Mouse (Mus musculus) induced T-regulatory cell, adult 2 months (primary cell): ENCODE results near the gene Zfp979.
"Not testable (repeated sequence)": the region's sequence is repeated elsewhere in the genome, so short reads cannot be mapped to it uniquely, and the experiment has no call there.

Experiments used
- DNase-seq: peaks from one replicate; pipeline ENCODE4 v3.0.0-alpha.2; 2012; ENCODE audit warnings: low read depth

Zfp979 gene

GRCm38 (mm10) chr4:147642413-147642812 lies at the start of gene Zfp979:
Zfp979 (minus strand) TSS chr4:147642513.
- DNase-seq, result not testable (repeated sequence)

DNA sequence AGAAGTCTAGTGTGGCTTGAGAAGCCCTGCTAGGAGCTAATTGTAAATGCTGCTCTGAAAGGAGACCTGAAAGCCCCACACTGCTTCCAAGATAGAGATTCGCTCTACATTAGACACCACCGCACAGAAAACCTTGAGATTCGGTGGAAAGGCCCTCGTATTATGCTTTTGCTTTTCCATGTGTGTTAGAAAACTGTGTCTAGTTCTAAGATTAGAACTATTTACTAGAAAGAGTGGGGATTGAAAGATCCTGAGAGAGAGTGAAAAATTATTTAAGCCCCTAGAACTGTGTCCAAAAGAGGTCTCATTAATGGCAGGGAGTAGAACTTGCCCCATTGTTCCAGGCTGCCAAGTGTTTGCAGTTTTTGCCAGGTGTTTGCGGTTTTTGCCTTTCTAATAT lies 12.9 kb upstream of the Zfp979 start:
- DNase-seq, result not testable (repeated sequence)

DNA sequence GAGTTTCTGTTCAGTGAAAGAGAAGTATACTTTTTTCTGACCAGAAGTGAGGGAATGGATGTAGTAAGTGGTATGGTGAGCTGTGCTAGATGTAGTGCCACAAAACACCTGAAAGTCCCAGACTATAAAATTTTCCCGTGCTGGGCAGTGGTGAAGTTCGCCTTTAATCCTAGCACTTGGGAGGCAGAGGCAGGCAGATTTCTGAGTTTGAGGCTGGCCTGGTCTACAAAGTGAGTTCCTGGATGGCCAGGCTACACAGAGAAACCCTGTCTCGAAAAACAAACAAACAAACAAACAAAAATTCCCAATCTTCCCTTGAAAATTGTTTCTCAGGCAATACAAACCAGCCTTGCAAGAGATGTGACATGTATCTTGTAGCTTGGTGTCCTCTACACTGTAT lies 5.1 kb upstream of the Zfp979 start:
- DNase-seq, result not testable (repeated sequence)

DNA sequence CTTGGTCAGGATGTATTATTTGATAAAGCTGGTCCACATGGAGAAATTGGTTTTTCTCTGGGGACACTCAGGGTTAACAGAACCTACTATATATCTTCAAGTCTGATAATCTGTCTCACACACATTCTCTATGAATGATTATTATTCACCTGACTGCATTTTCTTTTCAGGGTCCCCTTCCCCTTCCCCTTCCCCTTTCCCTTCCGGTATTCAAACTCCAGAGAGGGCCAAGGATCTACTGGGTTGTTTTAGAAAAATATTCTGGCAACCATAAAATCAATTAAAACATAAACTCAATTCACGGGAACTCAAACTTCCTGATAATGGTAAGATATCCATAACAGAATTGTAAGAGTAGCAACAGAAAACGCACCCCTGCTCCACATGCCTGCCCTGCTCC lies 381 bp downstream of the Zfp979 start:
- not testable (repeated sequence) for DNase-seq

DNA sequence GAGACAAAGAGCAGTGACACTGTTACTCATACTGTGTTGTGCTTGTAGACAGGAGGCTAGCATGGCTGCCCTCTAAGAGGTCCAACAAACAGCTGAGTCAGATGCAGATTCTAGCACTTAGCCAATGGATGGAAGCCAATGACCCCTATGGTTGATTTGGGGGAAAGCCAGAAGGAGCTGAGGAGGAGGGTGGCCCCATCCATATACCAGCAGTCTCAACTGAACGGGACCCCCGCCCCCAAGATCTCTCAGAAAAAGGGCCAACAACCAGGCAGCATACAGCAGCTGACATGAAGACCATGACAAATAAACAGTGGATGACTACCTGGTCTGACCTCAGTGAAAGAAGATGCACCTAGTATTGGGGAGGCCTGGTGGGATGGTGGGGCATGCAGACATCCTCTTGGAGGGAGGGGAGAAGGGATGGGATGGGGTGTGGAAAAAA lies 8.5 kb downstream of the Zfp979 start:
- DNase-seq, result not testable (repeated sequence)

- DNase-seq, result not testable (repeated sequence)
These were observed 35.8 kb downstream of the Zfp979 start for GRCm38 (mm10) chr4:147606511-147606910.

DNA sequence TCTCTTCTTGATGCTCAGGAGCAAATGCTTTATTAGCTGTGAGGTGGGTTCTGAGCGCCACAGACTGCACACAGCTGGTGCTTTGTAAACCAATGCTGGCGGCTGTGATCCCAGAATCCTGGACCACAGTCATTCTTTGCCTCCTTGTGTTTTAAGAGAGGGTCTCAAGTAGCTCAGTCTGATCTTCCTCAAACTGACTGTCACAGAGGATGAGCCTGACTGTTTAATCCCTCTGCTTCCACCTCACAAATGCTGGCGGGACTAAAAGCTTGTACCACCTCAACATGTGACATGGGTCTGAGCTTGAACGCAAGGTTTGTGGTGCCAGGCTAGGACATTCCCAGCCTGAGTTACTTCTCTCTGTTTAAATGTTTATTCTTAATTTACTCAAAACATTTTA lies 36.8 kb downstream of the Zfp979 start:
- DNase-seq, result no peak

GRCm38 (mm10) chr4:147603806-147604205 lies 38.5 kb downstream of the Zfp979 start:
- DNase-seq, result no peak

- no peak for DNase-seq
These were observed 40.4 kb downstream of the Zfp979 start for GRCm38 (mm10) chr4:147601881-147602280.

DNA sequence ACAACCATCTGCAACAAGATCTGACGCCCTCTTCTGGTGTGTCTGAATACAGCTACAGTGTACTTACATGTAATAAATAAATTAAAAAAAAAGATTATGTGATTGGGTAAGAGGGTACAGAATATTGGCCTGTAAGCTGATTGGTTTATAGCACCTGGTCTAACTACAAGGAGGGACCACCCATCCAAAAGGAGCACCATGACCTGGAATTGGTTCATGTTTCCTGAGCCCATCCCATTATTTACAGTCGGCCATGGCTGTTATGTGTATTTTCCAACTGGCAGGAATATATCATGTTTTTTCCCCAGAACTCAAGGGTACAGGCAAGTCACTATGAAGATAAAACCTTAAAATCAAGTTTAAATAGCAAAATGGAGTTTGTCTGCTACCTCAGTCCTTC lies 43.5 kb downstream of the Zfp979 start:
- DNase-seq, result no peak

GRCm38 (mm10) chr4:147597685-147598084 lies 44.6 kb downstream of the Zfp979 start:
- DNase-seq, result no peak

DNA sequence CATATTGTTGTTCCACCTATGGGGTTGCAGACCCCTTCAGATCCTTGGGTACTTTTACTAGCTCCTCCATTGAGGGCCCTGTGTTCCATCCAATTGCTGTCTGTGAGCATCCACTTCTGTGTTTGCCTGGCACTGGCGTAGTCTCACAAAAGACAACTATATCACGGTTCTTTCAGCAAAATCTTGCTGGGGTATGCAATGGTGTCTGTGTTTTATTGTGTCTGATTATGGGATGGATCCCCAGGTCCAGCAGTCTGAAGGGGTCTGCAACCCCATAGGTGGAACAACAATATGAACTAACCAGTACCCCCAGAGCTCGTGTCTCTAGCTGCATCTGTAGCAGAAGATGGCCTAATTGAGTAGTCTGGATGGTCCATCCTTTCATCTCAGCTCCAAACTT lies 47.7 kb downstream of the Zfp979 start:
- DNase-seq, result not testable (repeated sequence)

DNA sequence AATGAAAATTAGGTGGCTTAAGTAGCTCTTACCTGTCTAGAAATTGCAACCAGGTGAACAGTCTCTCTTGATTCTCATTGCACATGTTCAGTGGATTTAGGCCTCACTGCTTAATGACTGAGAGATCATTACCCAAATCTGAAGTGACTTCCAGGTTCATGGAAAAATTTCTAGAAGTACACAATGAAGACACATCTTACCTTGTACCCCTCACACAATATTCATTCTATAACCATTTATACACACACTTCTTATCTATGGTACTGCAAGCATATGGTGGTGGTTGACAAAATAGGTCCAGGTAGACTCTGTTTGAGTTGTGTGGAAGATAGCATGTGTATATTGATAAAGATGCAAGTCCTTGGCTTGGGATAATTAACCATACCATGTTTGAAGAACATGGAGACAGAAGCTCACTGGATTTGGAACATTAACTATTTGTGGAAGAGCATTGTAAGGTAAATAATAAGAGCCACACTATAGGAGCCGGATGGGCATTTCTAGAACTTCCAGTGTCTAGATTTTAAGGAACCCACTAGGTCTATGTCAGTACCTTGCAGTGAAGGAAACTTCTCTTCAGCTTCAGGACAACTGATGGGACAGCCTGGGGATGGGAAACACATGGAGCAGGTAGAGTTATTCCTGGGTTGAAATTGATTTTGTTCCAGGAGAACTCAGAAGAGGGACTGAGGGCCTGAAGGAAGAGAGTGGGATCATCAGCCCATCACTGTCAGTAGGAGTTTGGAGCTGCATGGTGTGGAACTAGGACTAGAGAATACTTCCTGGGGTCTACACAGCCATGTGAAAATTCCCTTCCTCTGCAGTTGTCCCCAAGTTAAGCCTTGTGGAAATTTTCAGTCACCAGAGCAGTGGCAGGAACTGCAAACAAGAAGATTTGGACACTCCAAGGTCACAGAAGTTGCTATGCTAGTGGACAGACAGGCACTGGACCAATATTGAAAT lies 55.5 kb downstream of the Zfp979 start:
- DNase-seq, result no peak

- DNase-seq, result not testable (repeated sequence)
These were observed 62.9 kb downstream of the Zfp979 start for GRCm38 (mm10) chr4:147579371-147579770.

GRCm38 (mm10) chr4:147571156-147571555 lies 71.2 kb downstream of the Zfp979 start:
- DNase-seq, result not testable (repeated sequence)

GRCm38 (mm10) chr4:147565426-147566220 lies 76.7 kb downstream of the Zfp979 start:
- DNase-seq, result no peak
